Mouse (Mus musculus): ENCODE measurements around the gene Atg9b. TPM values are rescaled to one million over a fixed set of nuclear protein-coding genes. Genes with fewer than 3 reads are reported as not detected.
"Not testable (repeated sequence)": the region's sequence is repeated elsewhere in the genome, so short reads cannot be mapped to it uniquely, and the experiment has no call there.

Atg9b gene
- total RNA-seq, 1 experiment from 2014 or later: 3.8 TPM

- peak; percentile 49 to 70; a peak in 3 of 4 replicates for ATAC-seq (replicated peaks in 1 of 2; ENCODE audit: insufficient read depth in 1 of 2, low FRiP score in 2 of 2, low TSS enrichment in 1 of 2, low read depth in 1 of 2, poor library complexity in 2 of 2, severe bottlenecking in 2 of 2)
Observed at GRCm38 (mm10) chr5:24413042-24413693, 21.2 kb upstream of the Atg9b start, which contains the start of gene Asic3. Gene Asic3, plus strand, starts transcription at chr5:24413392.

DNA sequence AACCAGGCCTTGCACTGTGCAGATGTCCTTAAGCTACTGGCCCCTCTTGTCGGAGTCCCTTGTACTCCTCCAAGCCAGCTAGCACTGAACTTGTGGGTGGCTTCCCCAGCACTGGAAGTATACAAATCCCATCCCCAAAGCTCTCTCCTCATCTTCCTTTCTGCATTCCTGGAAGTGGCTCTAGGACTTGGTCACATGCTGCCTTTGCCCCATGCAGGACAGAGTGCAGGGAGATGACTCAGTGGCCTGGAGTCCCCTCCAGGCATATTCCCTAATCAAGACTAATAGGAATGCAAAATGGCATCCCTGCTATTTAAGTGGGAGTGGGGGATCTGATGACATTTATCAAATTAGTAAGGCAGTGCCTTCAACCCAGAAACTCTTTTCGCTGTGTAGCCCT is 20.1 kb upstream of the Atg9b start:
- ATAC-seq (replicated peaks in 1 of 2; ENCODE audit: insufficient read depth in 1 of 2, low FRiP score in 2 of 2, low TSS enrichment in 1 of 2, low read depth in 1 of 2, poor library complexity in 2 of 2, severe bottlenecking in 2 of 2): no peak

- ATAC-seq (replicated peaks in 1 of 2; ENCODE audit: insufficient read depth in 1 of 2, low FRiP score in 2 of 2, low TSS enrichment in 1 of 2, low read depth in 1 of 2, poor library complexity in 2 of 2, severe bottlenecking in 2 of 2): no peak
Observed at GRCm38 (mm10) chr5:24409466-24409865, 17.5 kb upstream of the Atg9b start.

DNA sequence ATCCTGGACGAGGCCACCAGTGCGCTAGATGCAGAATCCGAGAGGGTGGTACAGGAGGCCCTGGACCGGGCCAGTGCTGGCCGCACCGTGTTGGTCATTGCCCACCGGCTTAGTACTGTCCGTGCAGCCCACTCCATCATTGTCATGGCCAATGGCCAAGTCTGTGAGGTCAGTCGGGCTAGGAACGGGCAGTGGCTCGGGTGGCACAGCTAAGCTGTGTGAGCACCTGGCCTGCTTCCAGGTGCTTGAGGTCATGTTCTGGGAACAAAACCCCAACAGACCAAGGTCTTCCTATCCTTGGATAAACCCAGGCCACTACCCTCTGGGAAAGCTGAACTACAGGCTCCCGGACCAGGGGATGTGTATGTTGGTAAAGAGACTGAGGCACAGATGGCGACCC is 16.7 kb upstream of the Atg9b start:
- ATAC-seq (replicated peaks in 1 of 2; ENCODE audit: insufficient read depth in 1 of 2, low FRiP score in 2 of 2, low TSS enrichment in 1 of 2, low read depth in 1 of 2, poor library complexity in 2 of 2, severe bottlenecking in 2 of 2): no peak

DNA sequence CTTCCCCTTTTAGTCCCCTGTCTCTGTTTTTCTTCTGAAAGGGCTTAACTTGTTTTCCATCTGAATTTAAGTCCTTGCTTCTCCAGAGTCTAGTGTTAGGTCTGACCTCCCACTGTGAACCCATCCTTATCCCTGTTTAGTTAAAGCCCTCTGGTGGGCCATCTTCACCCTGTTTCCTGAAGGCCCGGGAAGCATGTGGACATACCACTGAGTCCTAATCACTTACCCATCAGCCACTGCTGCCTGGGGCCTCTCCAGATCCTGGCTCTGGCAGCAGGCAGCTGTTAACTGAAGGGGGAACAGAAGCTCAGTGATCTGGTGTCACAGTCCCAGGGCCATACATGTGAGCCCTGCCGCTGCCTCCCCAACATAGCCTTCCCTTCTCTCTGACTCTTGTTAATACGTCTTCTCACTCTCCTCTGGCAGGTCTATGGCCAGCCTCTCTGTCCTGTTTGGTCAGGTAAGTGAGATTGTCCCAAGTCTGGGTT is 13.5 kb upstream of the Atg9b start:
- ATAC-seq (replicated peaks in 1 of 2; ENCODE audit: insufficient read depth in 1 of 2, low FRiP score in 2 of 2, low TSS enrichment in 1 of 2, low read depth in 1 of 2, poor library complexity in 2 of 2, severe bottlenecking in 2 of 2): no peak

GRCm38 (mm10) chr5:24404594-24405360 is 12.8 kb upstream of the Atg9b start:
- no peak for ATAC-seq (replicated peaks in 1 of 2; ENCODE audit: insufficient read depth in 1 of 2, low FRiP score in 2 of 2, low TSS enrichment in 1 of 2, low read depth in 1 of 2, poor library complexity in 2 of 2, severe bottlenecking in 2 of 2)

DNA sequence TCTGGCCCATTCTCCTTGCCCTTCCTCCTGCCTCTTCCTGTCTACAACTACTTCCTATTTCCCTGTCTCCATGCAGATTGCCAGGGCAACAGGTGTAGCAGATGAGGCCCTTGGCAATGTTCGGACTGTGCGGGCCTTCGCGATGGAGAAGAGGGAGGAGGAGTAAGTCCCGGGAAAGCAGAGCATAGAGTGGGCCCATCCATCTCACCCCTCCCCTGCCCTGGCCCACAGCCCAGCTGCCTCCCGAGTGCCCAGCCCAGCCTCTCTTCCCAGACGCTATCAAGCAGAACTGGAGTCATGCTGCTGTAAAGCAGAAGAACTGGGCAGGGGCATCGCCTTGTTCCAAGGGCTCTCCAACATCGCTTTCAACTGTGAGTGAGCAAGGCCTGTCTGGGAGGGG is 10.0 kb upstream of the Atg9b start:
- ATAC-seq (replicated peaks in 1 of 2; ENCODE audit: insufficient read depth in 1 of 2, low FRiP score in 2 of 2, low TSS enrichment in 1 of 2, low read depth in 1 of 2, poor library complexity in 2 of 2, severe bottlenecking in 2 of 2): no peak

DNA sequence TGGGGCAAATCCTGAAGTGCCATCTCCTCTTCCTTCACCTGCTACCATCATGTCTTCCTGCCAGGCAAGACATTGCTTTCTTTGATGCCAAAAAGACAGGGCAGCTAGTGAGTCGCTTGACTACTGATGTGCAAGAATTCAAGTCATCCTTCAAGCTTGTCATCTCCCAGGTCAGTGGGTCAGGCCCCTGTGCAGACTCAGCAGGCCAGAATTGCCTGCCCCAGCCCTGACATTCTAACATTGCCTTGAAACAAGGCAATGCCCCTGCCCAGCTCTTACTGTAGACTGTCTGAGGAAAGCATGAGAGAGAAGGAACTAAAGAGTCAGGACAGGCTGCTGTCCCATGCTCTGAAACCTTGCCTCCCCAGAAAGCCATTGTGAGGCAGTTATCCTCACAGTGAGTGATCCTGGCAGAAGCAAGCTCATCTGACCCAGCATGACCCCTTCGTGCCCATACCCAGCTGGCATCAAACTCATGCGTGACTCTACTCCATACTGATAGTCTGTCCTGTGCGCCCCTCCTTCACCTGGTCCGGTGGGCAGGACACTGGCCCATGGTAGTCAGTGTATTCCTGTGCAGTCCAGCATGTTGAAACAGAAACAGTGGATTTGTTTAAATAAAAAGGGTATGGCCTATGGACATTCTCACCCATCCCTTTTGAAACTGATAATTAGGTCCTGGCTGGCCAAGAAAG is 9.1 kb upstream of the Atg9b start:
- ATAC-seq (replicated peaks in 1 of 2; ENCODE audit: insufficient read depth in 1 of 2, low FRiP score in 2 of 2, low TSS enrichment in 1 of 2, low read depth in 1 of 2, poor library complexity in 2 of 2, severe bottlenecking in 2 of 2): no peak

DNA sequence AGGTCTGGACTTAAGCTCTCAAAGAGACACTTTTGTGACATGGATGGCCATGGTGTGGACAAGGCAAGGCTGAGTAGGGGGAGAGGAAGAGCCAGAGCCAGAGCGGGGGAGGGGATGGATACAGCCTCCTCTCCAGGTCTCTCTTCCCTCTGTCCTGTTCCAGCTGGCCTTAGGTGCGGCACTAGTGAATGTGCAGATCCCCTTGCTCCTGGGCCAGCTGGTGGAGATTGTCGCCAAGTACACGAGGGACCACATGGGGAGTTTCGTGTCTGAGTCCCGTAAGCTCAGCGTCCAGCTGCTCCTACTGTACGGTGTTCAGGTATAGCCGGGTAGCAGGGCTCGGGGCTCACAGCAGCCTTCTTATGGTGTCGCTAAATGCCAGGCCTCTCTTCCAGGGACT is 8.4 kb upstream of the Atg9b start:
- ATAC-seq (replicated peaks in 1 of 2; ENCODE audit: insufficient read depth in 1 of 2, low FRiP score in 2 of 2, low TSS enrichment in 1 of 2, low read depth in 1 of 2, poor library complexity in 2 of 2, severe bottlenecking in 2 of 2): no peak

DNA sequence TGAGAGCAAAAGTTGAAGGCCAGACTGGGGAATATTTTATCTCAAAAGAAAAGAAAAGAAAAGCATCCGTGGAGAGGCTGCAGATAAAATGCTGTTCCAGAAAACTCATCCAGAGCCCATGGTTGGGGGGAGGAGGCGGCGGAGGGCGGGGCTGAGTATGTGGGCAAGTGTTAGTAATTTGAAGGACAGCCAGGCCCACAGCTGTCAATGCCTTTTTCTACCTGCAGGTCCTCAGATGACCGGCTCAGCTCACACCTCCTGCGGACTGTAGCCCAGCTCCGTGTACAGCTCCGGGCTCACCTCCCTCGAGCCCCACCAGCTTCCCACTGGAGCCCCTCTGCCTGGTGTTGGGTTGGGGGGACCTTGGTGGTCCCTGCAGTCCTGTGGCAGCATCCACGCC is 7.7 kb upstream of the Atg9b start:
- ATAC-seq (replicated peaks in 1 of 2; ENCODE audit: insufficient read depth in 1 of 2, low FRiP score in 2 of 2, low TSS enrichment in 1 of 2, low read depth in 1 of 2, poor library complexity in 2 of 2, severe bottlenecking in 2 of 2): no peak

- not testable (repeated sequence) for ATAC-seq (replicated peaks in 1 of 2; ENCODE audit: insufficient read depth in 1 of 2, low FRiP score in 2 of 2, low TSS enrichment in 1 of 2, low read depth in 1 of 2, poor library complexity in 2 of 2, severe bottlenecking in 2 of 2)
Observed at GRCm38 (mm10) chr5:24396254-24396653, 4.3 kb upstream of the Atg9b start.

DNA sequence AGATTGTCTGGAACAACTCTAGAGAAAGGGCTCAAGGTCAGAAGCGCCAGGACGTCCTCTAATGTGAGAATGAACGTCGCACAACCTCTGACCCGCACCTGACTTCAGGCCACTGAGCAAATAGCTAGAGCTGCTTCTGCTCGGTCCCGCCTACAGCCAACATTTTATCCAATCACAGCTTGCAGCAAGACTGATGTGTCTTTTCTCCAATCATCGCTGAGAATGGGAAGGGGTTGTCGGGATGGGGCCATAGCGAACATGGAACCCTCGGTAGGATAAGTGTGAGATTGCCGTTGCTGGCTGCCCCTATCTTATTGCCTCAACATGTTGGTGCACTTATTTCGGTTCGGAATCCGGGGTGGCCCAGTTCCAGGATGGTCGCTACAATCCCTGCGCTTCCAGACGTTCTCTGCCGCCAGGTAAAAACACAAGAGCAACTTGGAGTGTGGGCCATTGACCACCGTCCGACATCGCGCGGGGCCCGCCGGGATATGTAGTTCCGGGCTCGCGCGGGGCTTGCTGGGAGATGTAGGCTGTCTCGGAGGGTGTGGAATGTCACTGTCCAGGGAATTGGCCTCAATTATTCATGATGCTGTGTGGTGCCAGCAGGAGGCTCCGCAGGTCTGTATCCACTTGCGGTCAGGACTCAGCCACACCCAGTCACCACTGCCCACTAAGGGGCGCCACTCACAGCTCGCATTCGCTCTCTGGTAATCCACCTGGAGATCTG is 2.4 kb upstream of the Atg9b start:
- peak; percentile 97 for ATAC-seq (replicated peaks in 1 of 2; ENCODE audit: insufficient read depth in 1 of 2, low FRiP score in 2 of 2, low TSS enrichment in 1 of 2, low read depth in 1 of 2, poor library complexity in 2 of 2, severe bottlenecking in 2 of 2)

DNA sequence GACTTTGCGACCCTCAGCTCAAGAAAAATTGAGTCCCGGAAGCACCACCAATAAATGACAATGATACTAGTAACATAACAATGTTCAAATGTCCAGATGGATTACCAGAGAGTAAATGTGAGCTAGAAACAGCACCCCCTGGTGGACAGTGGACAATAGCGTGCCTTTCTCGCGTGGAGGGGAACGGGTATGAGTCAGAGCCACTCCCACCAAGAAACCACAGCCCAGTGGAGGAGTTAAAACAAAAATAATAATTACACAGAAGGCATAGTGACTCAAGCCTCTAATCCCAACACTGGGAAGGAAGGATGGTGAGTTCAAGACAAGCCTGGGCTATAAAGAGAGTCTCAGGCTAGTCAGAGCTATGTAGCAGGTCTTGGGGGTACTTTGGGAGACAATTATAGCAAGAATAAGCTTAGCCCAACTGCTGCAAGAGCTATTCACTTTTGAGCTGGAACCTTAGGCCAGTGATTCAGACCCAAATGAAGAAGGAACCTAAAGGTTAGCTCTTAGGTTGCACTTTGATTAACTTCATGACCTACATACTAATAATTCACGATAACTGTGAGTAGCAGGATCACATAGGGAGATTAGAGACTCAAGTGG is 1.6 kb upstream of the Atg9b start, which contains the start of gene Abcb8:
Abcb8 (plus strand) TSS at position 272 of the 606 bp plus-strand sequence.
- ATAC-seq (replicated peaks in 1 of 2; ENCODE audit: insufficient read depth in 1 of 2, low FRiP score in 2 of 2, low TSS enrichment in 1 of 2, low read depth in 1 of 2, poor library complexity in 2 of 2, severe bottlenecking in 2 of 2): peak; percentile 61 to 70

- no peak for ATAC-seq (replicated peaks in 1 of 2; ENCODE audit: insufficient read depth in 1 of 2, low FRiP score in 2 of 2, low TSS enrichment in 1 of 2, low read depth in 1 of 2, poor library complexity in 2 of 2, severe bottlenecking in 2 of 2)
Observed at GRCm38 (mm10) chr5:24392724-24393123, 781 bp upstream of the Atg9b start.

DNA sequence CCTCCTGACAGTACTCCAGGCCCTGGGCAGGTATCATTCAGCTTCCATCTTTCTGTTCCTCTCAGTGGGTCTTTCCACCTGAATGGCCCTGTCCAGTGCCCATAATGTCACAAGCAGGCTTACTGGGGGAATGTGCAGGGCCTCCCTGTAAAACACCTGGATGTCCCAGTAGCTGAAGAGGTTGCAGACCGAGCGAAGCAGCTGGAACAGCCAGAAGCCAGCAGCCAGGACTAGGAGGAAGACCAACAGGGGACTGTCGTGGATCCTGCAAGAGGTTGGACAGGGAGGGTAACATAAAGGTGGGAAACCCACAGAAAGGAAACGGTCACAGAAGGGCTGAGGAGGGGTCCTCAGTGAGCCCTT is 2.3 kb downstream of the Atg9b start:
- ATAC-seq (replicated peaks in 1 of 2; ENCODE audit: insufficient read depth in 1 of 2, low FRiP score in 2 of 2, low TSS enrichment in 1 of 2, low read depth in 1 of 2, poor library complexity in 2 of 2, severe bottlenecking in 2 of 2): no peak

DNA sequence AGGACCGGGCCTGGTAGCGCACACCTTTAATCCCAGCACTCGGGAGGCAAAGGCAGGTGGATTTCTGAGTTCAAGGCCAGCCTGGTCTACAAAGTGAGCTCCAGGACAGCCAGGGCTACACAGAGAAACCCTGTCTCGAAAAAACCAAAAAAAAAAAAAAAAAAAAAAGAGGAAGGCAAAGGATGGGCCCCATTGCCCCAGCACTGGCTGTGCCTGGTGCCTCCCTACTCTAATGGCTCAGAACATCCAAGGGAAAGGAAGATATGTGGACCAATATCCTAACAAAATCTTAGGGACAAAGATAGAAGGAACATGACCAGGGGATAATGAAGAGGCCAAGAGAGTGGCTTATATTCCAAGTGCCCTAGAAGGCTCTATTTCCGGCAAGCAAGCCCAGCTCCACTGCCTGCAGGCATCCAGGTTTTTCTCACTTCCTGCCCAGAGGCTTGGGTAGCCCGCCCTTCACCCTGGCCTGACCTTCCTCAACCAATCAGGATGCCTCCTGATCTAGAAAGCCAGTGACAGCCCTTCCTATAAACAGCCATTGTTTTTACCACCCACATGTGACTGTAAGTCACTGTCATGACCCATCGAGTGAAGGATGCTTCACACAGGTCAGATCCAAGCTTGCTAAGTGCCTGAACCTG is 2.8 kb downstream of the Atg9b start:
- no peak for ATAC-seq (replicated peaks in 1 of 2; ENCODE audit: insufficient read depth in 1 of 2, low FRiP score in 2 of 2, low TSS enrichment in 1 of 2, low read depth in 1 of 2, poor library complexity in 2 of 2, severe bottlenecking in 2 of 2)

Measured in hematopoietic stem cell, adult 5-6 weeks (primary cell).